Mouse (Mus musculus): ENCODE measurements around the gene Olfr1315-ps1. TPM values are rescaled to one million over a fixed set of nuclear protein-coding genes. Genes with fewer than 3 reads are reported as not detected.

Gene Olfr1315-ps1
- polyA plus RNA-seq, 1 experiment = not detected

Other genes with a start within 250 kb of the Olfr1315-ps1 start
- gene Olfr1305, start 238.3 kb downstream of the Olfr1315-ps1 start, polyA plus RNA-seq (2012; fragmentation: generic; extraction: Trizol) = not detected
- gene Olfr1306, start 199.2 kb downstream of the Olfr1315-ps1 start, polyA plus RNA-seq (2012; fragmentation: generic; extraction: Trizol) = not detected
- not detected for gene Olfr1307, start 166.0 kb downstream of the Olfr1315-ps1 start, polyA plus RNA-seq (2012; fragmentation: generic; extraction: Trizol)
- gene Olfr1308, start 150.5 kb downstream of the Olfr1315-ps1 start, polyA plus RNA-seq (2012; fragmentation: generic; extraction: Trizol) = not detected
- not detected for gene Olfr1309, start 125.2 kb downstream of the Olfr1315-ps1 start, polyA plus RNA-seq (2012; fragmentation: generic; extraction: Trizol)
- gene Olfr1310, start 102.7 kb downstream of the Olfr1315-ps1 start, polyA plus RNA-seq (2012; fragmentation: generic; extraction: Trizol) = not detected
- not detected for gene Olfr1311, start 91.0 kb downstream of the Olfr1315-ps1 start, polyA plus RNA-seq (2012; fragmentation: generic; extraction: Trizol)
- not detected for gene Olfr1312, start 65.2 kb downstream of the Olfr1315-ps1 start, polyA plus RNA-seq (2012; fragmentation: generic; extraction: Trizol)
- not detected for gene Olfr1313, start 37.6 kb downstream of the Olfr1315-ps1 start, polyA plus RNA-seq (2012; fragmentation: generic; extraction: Trizol)
- gene Olfr1314, start 18.7 kb downstream of the Olfr1315-ps1 start, polyA plus RNA-seq (2012; fragmentation: generic; extraction: Trizol) = not detected
- gene Olfr1316, start 19.5 kb upstream of the Olfr1315-ps1 start, polyA plus RNA-seq (2012; fragmentation: generic; extraction: Trizol) = not detected
- gene Olfr1317, start 24.9 kb upstream of the Olfr1315-ps1 start, polyA plus RNA-seq (2012; fragmentation: generic; extraction: Trizol) = not detected
- 0.02 TPM for gene Olfr1318, start 38.8 kb upstream of the Olfr1315-ps1 start, polyA plus RNA-seq (2012; fragmentation: generic; extraction: Trizol)
- gene Lpcat4, start 124.0 kb upstream of the Olfr1315-ps1 start, polyA plus RNA-seq (2012; fragmentation: generic; extraction: Trizol) = 28.0 TPM
- 0.02 TPM for gene Nutm1, start 143.9 kb upstream of the Olfr1315-ps1 start, polyA plus RNA-seq (2012; fragmentation: generic; extraction: Trizol)
- 139 TPM for gene Nop10, start 146.5 kb upstream of the Olfr1315-ps1 start, polyA plus RNA-seq (2012; fragmentation: generic; extraction: Trizol)
- gene Slc12a6, start 150.4 kb upstream of the Olfr1315-ps1 start, polyA plus RNA-seq (2012; fragmentation: generic; extraction: Trizol) = 4.4 TPM
- gene Gm21985, start 150.9 kb upstream of the Olfr1315-ps1 start, polyA plus RNA-seq (2012; fragmentation: generic; extraction: Trizol) = not detected

Data from C2C12 (cell line).